Mouse (Mus musculus): Measurements from ENCODE around the gene Wfdc12.
"Not testable (repeated sequence)": the region's sequence is repeated elsewhere in the genome, so short reads cannot be mapped to it uniquely, and the experiment has no call there.

The Wfdc12 gene

GRCm38 (mm10) chr2:164190576-164190975, at the start of gene Wfdc12:
Gene Wfdc12, minus strand, starts transcription at chr2:164190608.
- in situ Hi-C loops (cut with MboI): no loop called here

DNA sequence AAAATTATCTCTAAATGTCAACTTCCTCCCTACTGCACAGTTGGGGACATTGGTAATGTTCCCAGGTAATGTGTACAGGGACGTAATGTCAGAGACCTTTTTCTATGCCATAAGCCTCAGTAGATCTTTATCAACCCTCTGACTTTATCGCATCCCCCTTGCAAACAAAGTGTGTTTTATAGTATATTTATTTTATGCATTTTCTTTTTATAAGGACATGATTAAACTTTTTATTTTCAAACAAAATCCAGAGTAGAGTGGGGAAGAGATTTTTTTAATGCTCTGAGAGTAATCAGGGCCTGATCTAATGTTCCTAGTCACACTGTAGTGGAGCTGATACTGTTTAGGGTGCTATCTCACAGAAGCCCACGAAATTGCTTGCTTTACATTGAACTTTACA, 48.0 kb upstream of the Wfdc12 start, which contains the start of gene Svs2:
TSS of gene Svs2 (minus strand) at position 101 of the 400 bp plus-strand sequence.
- in situ Hi-C loops (cut with MboI): no loop called here

DNA sequence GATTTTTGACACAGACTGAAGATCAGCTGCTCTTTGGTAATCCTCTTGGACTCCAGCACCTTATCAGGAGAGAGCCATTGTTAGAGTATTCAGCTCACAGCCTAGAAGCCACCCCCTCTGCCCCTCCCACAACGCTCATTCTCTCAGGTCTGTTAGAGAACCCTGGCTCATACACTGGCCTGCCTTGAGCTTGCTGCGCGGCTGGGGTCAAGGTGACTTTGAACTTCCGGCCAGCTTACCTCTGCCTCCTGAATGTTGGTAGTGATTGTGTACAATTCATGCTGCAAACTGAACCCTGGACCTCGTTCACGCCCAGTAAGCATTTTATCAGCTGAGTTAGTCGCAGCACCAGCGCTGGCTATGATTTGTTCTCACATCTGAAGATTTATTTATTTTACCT, 42.3 kb upstream of the Wfdc12 start:
- in situ Hi-C loops (cut with MboI): no loop called here

DNA sequence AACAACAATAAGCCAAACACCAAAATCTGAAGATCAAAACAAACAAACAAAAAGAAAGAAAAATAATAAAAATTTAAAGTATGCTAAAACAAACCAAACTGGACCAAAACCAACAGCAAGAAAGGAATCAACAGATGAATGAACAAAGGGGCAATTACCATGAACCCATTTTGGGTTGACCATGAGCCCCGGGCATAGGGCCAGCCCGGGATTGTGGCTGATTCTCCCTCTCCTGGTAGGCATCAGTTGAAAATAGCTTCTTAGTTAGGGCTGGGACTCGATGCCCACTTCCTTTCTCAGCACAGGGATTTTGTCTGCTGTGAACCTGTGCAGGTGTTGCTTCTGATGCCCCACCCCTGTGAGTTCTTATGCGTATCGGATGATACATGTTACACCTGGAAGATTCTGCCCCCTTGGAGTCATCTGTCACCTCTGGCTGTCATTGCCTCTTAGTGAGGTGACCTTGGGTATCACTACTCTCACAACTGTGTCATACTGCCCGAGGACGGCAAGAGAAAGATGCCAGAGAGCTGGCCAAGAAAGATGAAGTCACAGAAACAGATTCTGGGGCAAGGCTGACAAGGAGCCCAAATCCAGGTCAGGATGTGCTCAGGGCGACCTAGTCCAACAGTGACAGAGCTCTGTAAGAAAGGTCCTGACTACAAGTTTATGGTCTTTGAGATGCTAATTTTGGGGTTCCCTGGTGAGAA, 38.1 kb upstream of the Wfdc12 start:
- in situ Hi-C loops (cut with MboI): no loop called here

DNA sequence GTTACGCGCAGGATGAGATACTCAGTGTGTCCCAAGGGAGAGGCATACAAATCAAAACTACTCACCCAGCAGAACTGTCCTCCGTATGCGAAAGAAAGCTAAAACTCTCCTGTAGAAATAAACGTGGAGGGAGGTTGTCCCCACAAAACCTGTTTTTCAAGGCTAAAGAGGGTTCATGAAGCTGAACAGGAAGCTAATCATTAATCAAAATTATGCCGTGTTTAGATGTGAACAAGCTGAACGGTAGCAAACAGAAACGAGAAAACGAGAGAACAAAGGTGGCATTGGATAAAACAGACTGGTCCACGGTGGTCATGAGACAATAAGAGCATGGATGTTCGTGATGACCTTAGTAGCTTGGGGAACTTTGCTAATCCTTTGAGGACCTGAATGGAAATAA, 31.1 kb upstream of the Wfdc12 start, which contains the start of gene Wfdc15b:
TSS of gene Wfdc15b (minus strand) at position 139 of the 400 bp plus-strand sequence.
- in situ Hi-C loops (cut with MboI): no loop called here

GRCm38 (mm10) chr2:164219295-164219694, 28.9 kb upstream of the Wfdc12 start:
- in situ Hi-C loops (cut with MboI): no loop called here

DNA sequence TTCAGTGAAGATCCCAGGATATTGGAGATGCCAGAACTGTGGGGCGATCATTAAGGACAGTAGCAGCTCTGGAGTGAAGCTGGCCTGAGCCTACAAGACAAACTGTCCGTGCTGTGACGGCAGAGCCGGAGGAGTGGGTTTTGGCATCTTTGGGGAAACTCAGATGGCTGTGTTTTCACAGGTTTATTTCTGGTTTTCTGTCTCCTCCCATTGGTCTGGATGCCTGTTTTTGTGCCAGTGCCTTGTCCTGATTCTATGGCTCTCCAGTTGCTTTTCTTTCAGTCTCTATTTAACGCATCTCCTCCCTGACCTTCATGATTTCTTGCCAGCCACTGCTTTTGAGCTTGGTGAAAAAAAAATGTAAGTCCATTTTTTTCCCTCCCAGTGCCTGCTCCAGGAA, 22.3 kb upstream of the Wfdc12 start:
- in situ Hi-C loops (cut with MboI): no loop called here

GRCm38 (mm10) chr2:164210892-164211291, 20.5 kb upstream of the Wfdc12 start:
- in situ Hi-C loops (cut with MboI): no loop called here

DNA sequence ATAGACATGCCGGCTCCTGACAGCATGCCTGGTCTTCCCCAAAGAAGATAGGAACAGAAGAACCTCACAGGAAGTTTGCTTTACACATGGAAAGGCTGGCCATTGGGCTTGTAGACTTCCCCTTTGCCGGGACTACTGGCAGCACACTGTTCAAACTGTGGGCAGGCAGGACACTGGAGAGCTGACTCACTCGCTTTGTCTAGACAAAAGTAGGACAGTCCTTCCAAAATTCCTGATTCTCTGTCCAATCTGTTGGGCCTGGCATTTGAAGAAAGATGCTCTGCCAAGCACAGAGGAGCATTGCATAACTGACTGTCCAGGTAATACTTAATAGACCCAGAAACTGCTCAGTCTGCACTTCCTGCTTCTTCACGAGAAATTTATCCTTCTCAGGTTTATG, 16.3 kb upstream of the Wfdc12 start:
- in situ Hi-C loops (cut with MboI): no loop called here

DNA sequence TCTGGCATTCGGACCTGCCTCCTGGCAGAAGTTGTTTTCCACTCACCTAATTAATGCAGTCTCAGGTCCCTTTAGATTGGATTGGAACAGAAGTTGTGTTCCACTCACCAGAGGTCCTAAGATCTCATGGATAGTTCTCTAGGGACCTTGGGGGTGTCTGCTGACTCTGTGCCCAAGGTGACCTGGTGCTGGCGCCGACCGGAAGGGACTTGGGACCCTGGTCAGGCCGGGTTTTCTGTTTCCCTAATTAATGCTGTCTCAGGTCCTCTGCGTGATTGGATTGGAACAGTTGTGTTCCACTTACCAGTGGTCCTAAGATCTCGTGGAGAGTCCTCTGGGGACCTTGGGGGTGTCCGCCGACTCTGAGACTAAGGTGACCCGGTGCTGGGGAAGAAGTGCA, 15.6 kb upstream of the Wfdc12 start:
- in situ Hi-C loops (cut with MboI): not testable (repeated sequence)

DNA sequence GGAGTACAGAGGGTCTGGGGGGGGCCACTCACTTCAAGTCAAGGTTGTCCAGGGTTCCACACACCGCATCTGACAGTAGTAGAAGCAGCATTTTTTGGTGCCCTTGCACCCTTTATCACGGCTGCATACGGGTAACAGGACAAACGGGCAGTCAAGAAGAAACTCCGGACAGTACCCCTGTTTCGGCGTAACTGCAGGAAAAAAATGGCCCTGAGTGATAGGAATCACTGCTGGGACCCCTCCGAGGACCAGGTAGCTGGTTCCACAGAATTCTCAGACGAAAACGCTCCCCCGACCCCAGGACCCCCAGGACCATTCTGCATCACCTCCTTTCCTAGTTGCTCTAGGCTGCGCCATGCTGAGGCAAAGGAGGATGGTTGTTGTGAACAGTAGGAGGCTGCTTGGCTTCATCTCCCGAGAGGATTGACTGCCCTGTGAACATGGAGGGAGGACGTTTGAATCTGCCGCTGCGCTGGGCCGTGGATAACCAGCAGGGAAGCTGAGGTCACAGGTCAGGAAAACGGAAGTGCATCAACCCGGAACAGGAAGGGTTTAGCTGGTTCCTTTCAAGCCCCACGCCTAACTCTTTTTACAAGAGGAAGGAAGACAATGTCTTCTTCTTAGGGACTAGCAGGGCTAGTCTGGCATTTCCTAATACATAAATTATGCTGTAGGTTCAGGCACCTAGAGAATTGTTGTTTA, 9.4 kb upstream of the Wfdc12 start, which contains the start of gene Wfdc15a:
TSS of gene Wfdc15a (minus strand) at position 505 of the 702 bp plus-strand sequence.
- in situ Hi-C loops (cut with MboI): no loop called here

GRCm38 (mm10) chr2:164196700-164196990, 6.2 kb upstream of the Wfdc12 start:
- in situ Hi-C loops (cut with MboI): no loop called here

DNA sequence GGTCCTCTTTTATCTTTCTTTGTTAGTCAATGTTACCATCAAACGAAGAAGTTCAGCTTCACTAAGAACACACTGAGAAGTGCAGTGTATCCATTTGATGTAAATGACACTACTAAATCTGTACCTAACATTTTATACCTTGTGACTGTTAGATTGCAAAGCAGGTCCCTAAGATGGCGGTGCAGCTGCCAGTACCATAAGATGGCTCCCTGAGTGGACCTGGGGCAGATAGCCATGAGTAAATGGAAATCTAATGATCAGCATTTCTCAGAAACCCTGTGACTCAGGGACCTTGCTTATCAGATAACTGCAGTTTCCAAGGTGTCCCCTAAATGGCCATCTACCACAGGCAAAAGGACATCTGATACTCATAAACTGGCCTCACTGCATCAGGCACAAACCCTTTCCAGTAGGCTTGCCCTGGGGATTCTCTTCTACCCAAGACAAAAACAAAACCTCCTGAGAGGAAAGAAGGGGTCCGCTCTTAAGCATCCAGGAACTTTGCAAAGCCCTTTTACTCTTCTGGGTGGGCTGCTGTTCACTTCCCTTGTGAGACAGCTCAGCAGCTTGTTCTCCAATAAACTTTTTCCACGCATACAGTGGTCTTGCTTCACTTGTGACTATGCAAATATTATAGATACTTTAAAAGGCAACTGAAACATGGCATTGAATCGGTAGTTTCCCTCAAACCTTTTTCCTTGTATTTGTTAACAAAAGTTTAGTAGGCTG, 5.7 kb upstream of the Wfdc12 start:
- in situ Hi-C loops (cut with MboI): no loop called here

- in situ Hi-C loops (cut with MboI): no loop called here
Observed at GRCm38 (mm10) chr2:164194959-164195630, 4.7 kb upstream of the Wfdc12 start.

DNA sequence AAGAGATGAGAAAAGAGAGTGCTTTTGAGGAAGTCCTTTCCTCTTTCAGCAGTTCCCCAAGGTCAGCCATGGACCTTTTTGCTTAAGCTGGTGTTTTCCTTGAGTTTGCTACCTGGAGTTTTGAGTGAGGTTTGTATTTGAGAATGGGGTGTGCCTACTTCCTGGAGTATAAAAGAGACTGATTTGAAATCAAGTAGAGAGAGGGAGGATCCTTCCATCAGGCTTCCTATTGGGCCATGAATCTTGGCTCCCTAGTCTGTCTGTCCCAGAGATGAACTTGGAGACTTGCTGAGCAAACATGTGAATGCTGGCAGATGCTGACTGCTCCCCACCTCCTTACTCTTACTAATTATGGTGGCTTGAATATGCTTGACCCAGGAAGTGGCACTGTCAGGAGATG, 1.9 kb upstream of the Wfdc12 start:
- in situ Hi-C loops (cut with MboI): no loop called here

- in situ Hi-C loops (cut with MboI): no loop called here
Observed at GRCm38 (mm10) chr2:164188722-164189121, 1.7 kb downstream of the Wfdc12 start.

- in situ Hi-C loops (cut with MboI): no loop called here
Observed at GRCm38 (mm10) chr2:164184145-164184719, 6.2 kb downstream of the Wfdc12 start.

- in situ Hi-C loops (cut with MboI): no loop called here
Observed at GRCm38 (mm10) chr2:164183340-164183739, 7.1 kb downstream of the Wfdc12 start.

GRCm38 (mm10) chr2:164182692-164183255, 7.6 kb downstream of the Wfdc12 start, which contains the start of gene Wfdc5:
Gene Wfdc5, minus strand, starts transcription at chr2:164182742.
- in situ Hi-C loops (cut with MboI): no loop called here

DNA sequence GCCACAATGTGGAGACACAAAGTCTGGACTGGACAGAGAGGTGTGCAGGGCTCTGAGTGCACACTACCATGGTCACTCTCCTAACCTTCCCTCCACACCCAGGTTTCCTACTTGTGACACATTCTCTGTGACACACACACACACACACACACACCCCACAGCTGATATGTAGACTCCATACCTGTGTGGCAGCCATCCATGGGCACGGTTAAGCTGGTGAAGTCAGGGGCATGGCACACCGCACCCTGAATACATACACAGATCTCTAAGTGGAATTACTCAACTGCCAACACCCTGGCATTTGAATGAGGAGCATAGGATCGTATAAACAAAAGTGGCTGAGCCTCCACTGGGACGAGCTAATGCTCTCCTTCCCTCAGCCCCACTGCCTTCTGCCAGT, 9.6 kb downstream of the Wfdc12 start:
- in situ Hi-C loops (cut with MboI): no loop called here

DNA sequence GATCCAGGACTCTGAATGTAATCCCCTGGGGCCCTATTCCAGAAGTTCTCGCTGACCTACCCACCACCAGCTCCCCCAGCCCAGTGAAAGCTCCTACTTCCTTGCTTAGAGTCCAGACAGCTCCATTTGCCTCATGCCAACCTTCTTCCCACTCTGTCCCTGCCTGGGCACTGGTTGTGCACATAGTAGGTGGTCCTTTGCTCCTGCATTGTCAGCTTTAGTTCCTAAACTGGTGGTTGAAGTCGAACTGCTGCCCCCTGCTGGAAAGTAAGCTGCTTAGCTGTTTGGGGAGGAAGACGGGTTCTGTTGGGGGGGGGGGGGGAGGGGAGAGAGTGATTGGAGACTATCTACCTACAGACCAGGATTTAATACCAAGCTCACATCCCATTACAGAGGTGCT, 10.3 kb downstream of the Wfdc12 start:
- in situ Hi-C loops (cut with MboI): no loop called here
